Mouse (Mus musculus): Measurements from ENCODE around the gene Lyl1.

- TF ChIP-seq USF1 (IDR thresholded peaks at IDR 0.05; ENCODE audit: low read depth, low read length) (no peak), POLR2AphosphoS2 (IDR thresholded peaks at IDR 0.05; ENCODE audit: low read length) (no peak), HCFC1 (IDR thresholded peaks at IDR 0.05; ENCODE audit: low read depth, low read length) (no peak), CTCF (IDR thresholded peaks at IDR 0.05 in 2 of 3, conservative IDR thresholded peaks at IDR 0.05 in 1 of 3; ENCODE audit: control insufficient read depth in 1 of 3, insufficient read depth in 1 of 3, low read depth in 2 of 3, low read length in 3 of 3, poor library complexity in 1 of 3, severe bottlenecking in 1 of 3) (no peak), TBP (IDR thresholded peaks at IDR 0.05; ENCODE audit: low read depth, low read length) (no peak), SMC3 (IDR thresholded peaks at IDR 0.05; ENCODE audit: low read depth, low read length) (no peak), BHLHE40 (IDR thresholded peaks at IDR 0.05; ENCODE audit: borderline replicate concordance, low read depth, low read length) (no peak), MAFK (IDR thresholded peaks at IDR 0.05; ENCODE audit: borderline replicate concordance, low read depth, low read length) (no peak), SIN3A (IDR thresholded peaks at IDR 0.05; ENCODE audit: low read length) (no peak), POLR2A (IDR thresholded peaks at IDR 0.05; ENCODE audit: control insufficient read depth in 1 of 2, insufficient read depth in 1 of 2, low read depth in 1 of 2, low read length in 2 of 2, poor library complexity in 1 of 2) (no peak), UBTF (IDR thresholded peaks at IDR 0.05; ENCODE audit: borderline replicate concordance, insufficient read depth, low read depth, low read length) (no peak)
These were observed 43.6 kb upstream of the Lyl1 start for GRCm38 (mm10) chr8:84657680-84658079.
